Mouse (Mus musculus): ENCODE data around the gene Lrba.

- TF ChIP-seq POLR2A (IDR thresholded peaks at IDR 0.05; ENCODE audit: extremely low read depth, insufficient read depth, low read length) (no peak), CTCF (IDR thresholded peaks at IDR 0.05; ENCODE audit: extremely low read depth, insufficient read depth, low read length) (no peak)
These were observed 464.0 kb downstream of the Lrba start for GRCm38 (mm10) chr3:86688438-86688837.
